Mouse (Mus musculus) layer of hippocampus, adult 2 months (tissue): ENCODE measurements at regions not wholly inside any gene's neighbourhood (a gene's known extent, or its start where the extent isn't known, plus 50 kb on each side); places are given as distances from the start of the nearest gene placed in this dataset.
"Not testable (repeated sequence)": the region's sequence is repeated elsewhere in the genome, so short reads cannot be mapped to it uniquely, and the experiment has no call there.

ENCODE experiments used
- DNase-seq, 2 experiments: peaks; one replicate each; pipeline ENCODE4 v3.0.0; 2022; ENCODE audit warnings: low spot score in 2 of 2
- H3K27ac ChIP-seq: fragments of 200-600 bp; 2 replicates; pipeline ENCODE4 v1.8.1; 2022
- H3K4me3 ChIP-seq: fragments of 200-600 bp; 2 replicates; pipeline ENCODE4 v1.8.1; 2022; ENCODE audit warnings: mild to moderate bottlenecking
- CTCF ChIP-seq: fragments of 200-600 bp; conservative IDR thresholded peaks from 2 replicates; pipeline ENCODE4 v1.8.1; 2022; ENCODE audit warnings: antibody characterized with exemption, mild to moderate bottlenecking, moderate library complexity

DNA sequence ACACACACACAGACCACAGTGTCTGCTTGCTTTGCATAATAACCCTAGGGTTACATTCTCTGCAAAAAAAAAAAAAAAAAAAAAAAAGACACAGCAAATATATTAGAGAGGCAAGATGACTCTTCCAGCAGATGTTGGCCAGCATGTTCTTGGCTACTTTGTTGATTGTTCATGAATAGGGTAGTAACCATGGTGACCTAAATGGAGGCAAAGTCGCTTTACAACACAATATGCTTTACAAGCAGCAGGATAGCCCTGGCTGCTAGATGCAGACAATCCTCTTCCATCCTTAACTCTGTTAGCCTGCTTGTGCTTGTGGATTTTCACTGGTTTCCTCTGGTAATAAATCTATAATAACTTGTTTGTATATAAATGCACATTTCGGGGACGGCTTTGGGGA lies 292.5 kb upstream of the Oprm1 start:
- no peak overlapping the region for H3K27ac ChIP-seq
- no peak for DNase-seq
- no peak for TF ChIP-seq CTCF
- no peak overlapping the region for H3K4me3 ChIP-seq

DNA sequence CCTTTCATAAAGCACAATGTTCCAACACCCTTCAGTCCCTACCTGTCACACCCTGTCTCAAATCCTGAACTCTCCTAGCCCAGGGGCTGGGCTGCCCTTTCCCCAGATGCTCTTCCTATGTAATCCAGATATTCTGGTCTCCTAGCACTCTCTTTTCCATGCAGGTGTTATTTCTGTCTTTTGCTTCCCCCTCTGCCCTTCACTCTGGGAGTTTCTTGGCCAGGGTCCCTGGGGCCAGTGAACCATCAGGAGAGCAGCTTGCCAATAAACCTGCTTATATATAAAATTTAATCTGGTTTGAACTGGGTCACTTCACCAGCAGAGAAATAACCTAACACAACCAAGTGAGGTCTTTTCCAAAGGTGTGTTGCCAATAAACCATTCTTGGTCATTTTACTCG lies 278.0 kb upstream of the Oprm1 start:
- no peak for DNase-seq
- Histone ChIP-seq H3K27ac (no peak overlapping the region), H3K4me3 (no peak overlapping the region)
- TF ChIP-seq CTCF, result no peak

GRCm38 (mm10) chr10:6488605-6489004 lies 269.7 kb upstream of the Oprm1 start:
- TF ChIP-seq CTCF, result no peak
- DNase-seq, result no peak
- Histone ChIP-seq H3K27ac (no peak overlapping the region), H3K4me3 (no peak overlapping the region)

DNA sequence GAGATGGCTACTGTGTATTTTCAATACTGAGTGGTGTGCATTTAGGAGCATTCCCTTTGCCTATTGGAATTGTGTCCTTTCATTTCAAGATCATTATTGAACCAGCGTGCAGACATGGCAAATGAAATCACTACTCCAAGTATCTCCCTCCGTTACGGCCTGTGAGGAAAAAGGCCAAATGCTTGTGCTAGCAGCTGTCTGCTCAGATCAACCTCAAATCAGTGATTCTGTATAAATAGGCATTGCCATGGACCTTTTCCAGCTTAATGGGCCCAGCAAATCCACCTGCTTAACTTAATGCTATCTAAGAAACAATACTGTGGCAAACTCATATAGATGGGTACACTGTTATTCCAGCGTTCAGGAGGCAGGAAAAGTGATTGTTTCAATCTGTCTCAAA lies 265.6 kb upstream of the Oprm1 start:
- TF ChIP-seq CTCF, result no peak
- H3K27ac ChIP-seq, result no peak overlapping the region
- H3K4me3 ChIP-seq, result no peak overlapping the region
- DNase-seq, result no peak

- H3K4me3 ChIP-seq, result no peak overlapping the region
- no peak overlapping the region for H3K27ac ChIP-seq
- TF ChIP-seq CTCF, result no peak
- no peak for DNase-seq
These were observed 263.2 kb upstream of the Oprm1 start for GRCm38 (mm10) chr10:6495081-6495480.

DNA sequence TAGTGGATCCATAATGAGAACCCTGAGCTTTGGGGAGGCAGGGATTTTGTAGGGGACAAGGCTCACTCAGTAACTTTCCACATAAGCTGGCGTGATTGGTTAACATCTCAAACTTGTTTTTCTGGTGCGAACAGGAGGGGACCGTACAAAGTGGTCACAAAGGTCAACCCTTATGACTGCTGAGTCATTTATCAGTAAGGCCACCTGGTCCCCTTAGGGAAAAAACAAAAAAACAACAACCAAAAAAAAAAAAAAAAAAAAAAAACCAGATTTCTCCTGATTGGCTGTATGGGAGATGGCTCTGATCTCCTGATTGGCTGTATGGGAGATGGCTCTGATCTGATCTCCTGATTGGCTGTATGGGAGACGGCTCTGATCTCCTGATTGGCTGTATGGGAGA lies 244.0 kb upstream of the Oprm1 start:
- Histone ChIP-seq H3K4me3 (no peak overlapping the region), H3K27ac (no peak overlapping the region)
- DNase-seq, result no peak
- TF ChIP-seq CTCF, result no peak

DNA sequence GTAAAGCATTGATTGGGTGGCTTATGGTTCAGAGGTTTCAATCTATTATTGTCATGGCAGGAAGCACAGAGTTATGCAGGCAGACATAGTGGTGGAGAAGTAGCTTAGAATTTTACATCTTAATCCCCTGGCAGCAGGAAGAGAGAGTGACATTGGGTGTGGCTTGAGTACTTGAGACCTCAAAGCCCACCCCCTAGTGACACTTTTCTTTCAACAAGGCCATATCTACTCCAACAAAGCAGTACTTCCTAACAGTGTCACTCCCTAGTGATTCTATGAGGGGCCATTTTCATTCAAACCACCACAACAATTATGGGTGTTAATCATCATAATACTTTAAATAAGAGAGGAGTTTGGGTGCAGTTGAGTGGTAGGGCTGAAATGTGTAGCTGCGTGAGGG lies 195.8 kb upstream of the Oprm1 start:
- TF ChIP-seq CTCF, result no peak
- H3K27ac ChIP-seq, result no peak overlapping the region
- no peak for DNase-seq
- H3K4me3 ChIP-seq, result no peak overlapping the region

GRCm38 (mm10) chr10:6578616-6579015 lies 179.7 kb upstream of the Oprm1 start:
- TF ChIP-seq CTCF, result no peak
- Histone ChIP-seq H3K27ac (no peak overlapping the region), H3K4me3 (no peak overlapping the region)
- peak; percentile 10 to 24 for DNase-seq

GRCm38 (mm10) chr10:6585821-6586220 lies 172.5 kb upstream of the Oprm1 start:
- H3K4me3 ChIP-seq, DNase-seq, H3K27ac ChIP-seq: not testable (repeated sequence)

DNA sequence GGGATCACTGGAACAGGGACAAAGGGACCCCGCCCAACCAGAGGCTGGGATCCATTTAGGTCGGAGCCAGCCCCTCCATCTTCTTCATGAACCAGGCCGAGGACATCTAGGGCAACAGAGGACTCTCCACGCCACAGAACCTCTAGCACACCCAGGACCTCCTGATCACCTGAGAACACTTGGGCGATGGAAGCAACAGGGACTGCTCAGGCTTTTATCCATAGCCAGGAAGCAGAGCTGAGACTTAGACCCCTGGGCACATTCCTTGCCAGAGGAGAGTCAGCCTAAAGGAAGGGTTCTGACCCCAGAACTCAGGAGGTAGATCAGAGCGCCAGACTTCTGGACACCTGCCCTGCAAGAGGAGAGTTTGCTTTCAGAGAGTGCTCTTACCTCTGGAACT lies 168.1 kb upstream of the Oprm1 start:
- Histone ChIP-seq H3K27ac (no peak overlapping the region), H3K4me3 (no peak overlapping the region)
- no peak for TF ChIP-seq CTCF
- no peak for DNase-seq

DNA sequence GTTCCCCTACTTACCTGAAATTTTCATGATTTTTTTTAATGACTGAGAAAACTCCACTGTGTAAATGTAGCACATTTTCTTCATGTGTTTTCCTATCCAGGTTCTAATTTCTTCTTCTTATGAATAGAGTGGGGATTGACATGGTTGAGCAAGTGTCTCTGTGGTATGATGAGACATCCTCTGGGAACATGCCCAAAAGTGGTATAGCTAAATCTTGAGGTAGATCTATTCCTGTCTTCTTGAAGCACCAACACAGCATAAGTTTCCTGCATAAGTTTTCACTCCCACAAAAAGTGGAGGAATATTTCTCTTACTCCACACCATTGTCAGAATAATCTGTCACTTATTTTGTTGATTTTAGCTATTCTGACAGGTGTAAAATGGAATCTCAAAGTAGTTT lies 161.1 kb upstream of the Oprm1 start:
- H3K4me3 ChIP-seq, result no peak overlapping the region
- DNase-seq, result no peak
- no peak overlapping the region for H3K27ac ChIP-seq
- TF ChIP-seq CTCF, result no peak

GRCm38 (mm10) chr10:6598586-6598985 lies 159.7 kb upstream of the Oprm1 start:
- H3K27ac ChIP-seq, DNase-seq, H3K4me3 ChIP-seq: not testable (repeated sequence)

- H3K27ac ChIP-seq, result no peak overlapping the region
- H3K4me3 ChIP-seq, result no peak overlapping the region
- peak; percentile 10 to 47 for DNase-seq
- TF ChIP-seq CTCF, result no peak
These were observed 110.7 kb upstream of the Oprm1 start for GRCm38 (mm10) chr10:6647576-6647975.

DNA sequence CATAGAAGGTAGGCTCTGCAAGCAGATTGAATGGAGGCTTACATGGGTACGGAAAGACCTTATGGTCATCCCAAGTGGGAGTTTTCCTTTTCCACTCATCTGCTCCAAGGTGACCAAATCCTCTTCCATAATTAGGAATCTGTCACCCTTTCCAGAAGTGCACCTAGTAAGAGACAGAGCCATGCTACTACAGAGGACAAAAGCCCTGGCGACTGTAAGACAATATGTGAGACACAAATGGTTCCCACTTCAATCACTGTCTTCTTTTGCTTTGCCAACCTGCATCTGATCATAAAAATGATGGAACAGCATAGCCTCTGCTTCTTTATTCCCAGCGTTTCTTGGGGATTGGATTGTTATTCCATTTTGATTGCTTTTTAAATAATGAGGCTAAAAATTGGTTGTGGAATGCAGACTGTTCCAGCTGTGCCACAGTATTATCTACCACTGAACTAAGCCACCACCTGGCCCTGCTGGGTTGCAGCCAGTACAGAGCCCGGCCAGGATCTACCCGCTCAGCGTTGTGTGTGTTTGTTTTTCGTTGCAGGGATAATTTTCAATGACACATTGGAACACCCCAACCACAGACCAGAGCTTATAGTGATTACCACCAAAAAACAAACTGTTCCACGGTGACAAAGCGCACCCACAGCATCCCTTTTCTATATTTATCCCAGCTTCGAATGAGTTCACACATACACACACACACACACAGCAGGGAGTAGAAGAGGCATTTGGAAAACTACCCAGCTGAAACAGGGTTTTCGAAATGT lies 72.8 kb upstream of the Oprm1 start:
- peak; percentile 7 to 15 for DNase-seq
- H3K4me3 ChIP-seq, result no peak overlapping the region
- TF ChIP-seq CTCF, result no peak

GRCm38 (mm10) chr10:6686081-6686474 lies 72.2 kb upstream of the Oprm1 start:
- TF ChIP-seq CTCF, result no peak
- no peak for DNase-seq
- no peak overlapping the region for H3K4me3 ChIP-seq
- no peak overlapping the region for H3K27ac ChIP-seq

More for the DNA sequence above, 72.8 kb upstream of the Oprm1 start:
- H3K27ac ChIP-seq, result no peak overlapping the region
